Mouse (Mus musculus) lung, adult 2 months (tissue): ENCODE measurements around the gene Tmem229b. TPM values are rescaled to one million over a fixed set of nuclear protein-coding genes. Genes with fewer than 3 reads are reported as not detected.

Experiments
- DNase-seq: peaks from one replicate; pipeline ENCODE4 v3.0.0; 2022
- H3K4me1 ChIP-seq: fragments of 200-500 bp; 2 replicates; pipeline ENCODE4 v1.6.1; 2011; ENCODE audit warnings: low read length; ENCODE audit not compliant: control insufficient read depth, insufficient read depth
- H3K4me3 ChIP-seq: fragments of 200-500 bp; replicated peaks from 2 replicates; pipeline ENCODE3; 2011; ENCODE audit warnings: low read depth, mild to moderate bottlenecking, control low read depth, low read length; ENCODE audit errors: extremely low read depth
- CTCF ChIP-seq: fragments of 200-500 bp; IDR thresholded peaks from 2 replicates; pipeline ENCODE4 v1.5.1; 2011; ENCODE audit warnings: mild to moderate bottlenecking, low read length, control low read depth; ENCODE audit not compliant: insufficient read depth
- POLR2A ChIP-seq: fragments of 200-500 bp; IDR thresholded peaks from 2 replicates; pipeline ENCODE4 v1.6.1; 2011; ENCODE audit warnings: low read depth, mild to moderate bottlenecking, control low read depth, low read length, borderline replicate concordance; ENCODE audit errors: extremely low read depth
- WGBS: fragments of 180-500 bp; shearing (Covaris S2); methylation state at CpG from one replicate; pipeline ENCODE4 v1.1.7; 2018; 5-methylcytosine and 5-hydroxymethylcytosine counted together
- polyA plus RNA-seq: library from polyadenylated mRNA; depleted of rRNA; stranded (reverse); fragments of >200 nt; gene quantifications from 2 replicates; pipeline ENCODE4 v1.2.3, GENCODE M21; 2012

Tmem229b gene
- polyA plus RNA-seq, 1 experiment: 18.6 TPM

GRCm38 (mm10) chr12:78984035-78984432 lies 23.4 kb downstream of the Tmem229b start:
- H3K4me3 ChIP-seq: no peak overlapping the region
- TF ChIP-seq POLR2A: no peak
- no peak for TF ChIP-seq CTCF
- no peaks in the 10 kb centered on the region; the same call in 1 of the 2 replicates for H3K4me1 ChIP-seq
- no peak for DNase-seq
- WGBS: 33% methylated on average over 3 of the region's 3 CpGs

GRCm38 (mm10) chr12:78983296-78984034 lies 24.0 kb downstream of the Tmem229b start:
- no peak overlapping the region for H3K4me3 ChIP-seq
- peak; percentile 35 for DNase-seq
- WGBS: 59% methylated on average over 9 of the region's 9 CpGs
- H3K4me1 ChIP-seq: no peaks in the 10 kb centered on the region; the same call in 1 of the 2 replicates
- TF ChIP-seq POLR2A (no peak), CTCF (no peak)

- no peak for DNase-seq
- Histone ChIP-seq H3K4me3 (no peak overlapping the region), H3K4me1 (no peaks in the 10 kb centered on the region; the same call in 1 of the 2 replicates)
- TF ChIP-seq POLR2A (no peak), CTCF (no peak)
- WGBS: 64% methylated on average over 9 of the region's 9 CpGs
Observed at GRCm38 (mm10) chr12:78981938-78982825, 25.2 kb downstream of the Tmem229b start.

- WGBS: 86% methylated on average over 2 of the region's 2 CpGs
- no peak for DNase-seq
Observed at GRCm38 (mm10) chr12:78981131-78981530, 26.3 kb downstream of the Tmem229b start.

GRCm38 (mm10) chr12:78980683-78981091 lies 26.7 kb downstream of the Tmem229b start:
- WGBS: 35% methylated on average over 5 of the region's 5 CpGs
- TF ChIP-seq CTCF: no peak
- TF ChIP-seq POLR2A: peak; percentile 49; the same call in 1 of the 2 replicates
- Histone ChIP-seq H3K4me1 (no peaks in the 10 kb centered on the region; the same call in 1 of the 2 replicates), H3K4me3 (peak overlapping the region; percentile 66)
- peak; percentile 34 for DNase-seq

More at GRCm38 (mm10) chr12:78981131-78981530, 26.3 kb downstream of the Tmem229b start:
- no peak for TF ChIP-seq POLR2A
- TF ChIP-seq CTCF: no peak
- H3K4me3 ChIP-seq: peak overlapping the region; percentile 37
- no peaks in the 10 kb centered on the region; the same call in 1 of the 2 replicates for H3K4me1 ChIP-seq

GRCm38 (mm10) chr12:78977552-78977951 lies 29.9 kb downstream of the Tmem229b start:
- Histone ChIP-seq H3K4me1 (no peaks in the 10 kb centered on the region; the same call in 1 of the 2 replicates), H3K4me3 (no peak overlapping the region)
- no peak for DNase-seq
- TF ChIP-seq POLR2A (no peak), CTCF (no peak)
- 73% methylated on average over 4 of the region's 4 CpGs for WGBS

GRCm38 (mm10) chr12:78977078-78977477 lies 30.3 kb downstream of the Tmem229b start:
- 68% methylated on average over 4 of the region's 4 CpGs for WGBS
- DNase-seq: no peak
- Histone ChIP-seq H3K4me1 (no peaks in the 10 kb centered on the region; the same call in 1 of the 2 replicates), H3K4me3 (no peak overlapping the region)
- TF ChIP-seq POLR2A: no peak
- no peak for TF ChIP-seq CTCF

- no peaks in the 10 kb centered on the region; the same call in 1 of the 2 replicates for H3K4me1 ChIP-seq
- no peak overlapping the region for H3K4me3 ChIP-seq
- WGBS: 84% methylated on average over 4 of the region's 4 CpGs
- TF ChIP-seq CTCF (no peak), POLR2A (no peak)
- no peak for DNase-seq
Observed at GRCm38 (mm10) chr12:78975836-78976235, 31.6 kb downstream of the Tmem229b start.

GRCm38 (mm10) chr12:78974767-78975166 lies 32.7 kb downstream of the Tmem229b start:
- WGBS: 89% methylated on average over 5 of the region's 5 CpGs

GRCm38 (mm10) chr12:78973779-78974178 lies 33.6 kb downstream of the Tmem229b start:
- TF ChIP-seq POLR2A (no peak), CTCF (no peak)
- Histone ChIP-seq H3K4me3 (no peak overlapping the region), H3K4me1 (no peaks in the 10 kb centered on the region; the same call in 1 of the 2 replicates)
- 85% methylated on average over 2 of the region's 2 CpGs for WGBS
- DNase-seq: no peak

More at GRCm38 (mm10) chr12:78974767-78975166, 32.7 kb downstream of the Tmem229b start:
- no peak overlapping the region for H3K4me3 ChIP-seq
- DNase-seq: no peak
- no peaks in the 10 kb centered on the region; the same call in 1 of the 2 replicates for H3K4me1 ChIP-seq
- TF ChIP-seq POLR2A: no peak
